Mouse (Mus musculus): ENCODE data around the gene Lrrc23. TPM values are rescaled to one million over a fixed set of nuclear protein-coding genes. Genes with fewer than 3 reads are reported as not detected.
"Not testable (repeated sequence)": the region's sequence is repeated elsewhere in the genome, so short reads cannot be mapped to it uniquely, and the experiment has no call there.

Gene Lrrc23
- polyA plus RNA-seq, 1 experiment from 2014 or later: 0.17 TPM

- H3K36me3 ChIP-seq (ENCODE audit: insufficient read depth): peaks cover 47% of the 10 kb centered on the region
- no peak for TF ChIP-seq CTCF (IDR thresholded peaks at IDR 0.05; ENCODE audit: low read depth)
- DNase-seq (no peak), ATAC-seq (ENCODE audit: insufficient read depth) (no peak)
- H3K4me2 ChIP-seq: peak overlapping the region; percentile 64
- H3K4me3 ChIP-seq (ENCODE audit: low read depth, low read length): peak overlapping the region; percentile 76
- H3K4me1 ChIP-seq (ENCODE audit: insufficient read depth): peaks cover 18% of the 10 kb centered on the region
- WGBS: 70% methylated on average over 24 of the region's 24 CpGs
- H3K9ac ChIP-seq: peak overlapping the region; percentile 85
- no peaks in the 10 kb centered on the region for H3K9me3 ChIP-seq (ENCODE audit: low read depth, low read length)
- no peak overlapping the region for H3K27ac ChIP-seq (ENCODE audit: low read depth)
- no peaks in the 10 kb centered on the region for H3K27me3 ChIP-seq (ENCODE audit: insufficient read depth, low read length)
These were observed 32.4 kb upstream of the Lrrc23 start for GRCm38 (mm10) chr6:124811701-124812560.

GRCm38 (mm10) chr6:124811403-124811665 lies 31.8 kb upstream of the Lrrc23 start:
- H3K9ac ChIP-seq: no peak overlapping the region
- no peak for TF ChIP-seq CTCF (IDR thresholded peaks at IDR 0.05; ENCODE audit: low read depth)
- H3K4me1 ChIP-seq (ENCODE audit: insufficient read depth): peaks cover 18% of the 10 kb centered on the region

GRCm38 (mm10) chr6:124810566-124811402 lies 31.3 kb upstream of the Lrrc23 start:
- 77% methylated on average over 11 of the region's 11 CpGs for WGBS
- Histone ChIP-seq H3K4me1 (ENCODE audit: insufficient read depth) (peaks cover 21% of the 10 kb centered on the region), H3K4me3 (ENCODE audit: low read depth, low read length) (0 out of 2 replicates have a peak overlapping the region, but pooled peaks have one; percentile 1), H3K36me3 (ENCODE audit: insufficient read depth) (peaks cover 35% of the 10 kb centered on the region)
- not testable (repeated sequence) for H3K27me3 ChIP-seq (ENCODE audit: insufficient read depth, low read length); ATAC-seq (ENCODE audit: insufficient read depth); DNase-seq; H3K9ac ChIP-seq; H3K27ac ChIP-seq (ENCODE audit: low read depth); H3K9me3 ChIP-seq (ENCODE audit: low read depth, low read length); H3K4me2 ChIP-seq

More at GRCm38 (mm10) chr6:124811403-124811665, 31.8 kb upstream of the Lrrc23 start:
- H3K36me3 ChIP-seq (ENCODE audit: insufficient read depth): peaks cover 41% of the 10 kb centered on the region
- no peak overlapping the region for H3K27ac ChIP-seq (ENCODE audit: low read depth)
- no peaks in the 10 kb centered on the region for H3K27me3 ChIP-seq (ENCODE audit: insufficient read depth, low read length)
- no peak overlapping the region for H3K4me2 ChIP-seq
- no peak overlapping the region for H3K4me3 ChIP-seq (ENCODE audit: low read depth, low read length)
- WGBS: 76% methylated on average over 4 of the region's 4 CpGs
- no peaks in the 10 kb centered on the region for H3K9me3 ChIP-seq (ENCODE audit: low read depth, low read length)
- no peak for DNase-seq
- ATAC-seq (ENCODE audit: insufficient read depth): no peak

GRCm38 (mm10) chr6:124809775-124810538 lies 30.4 kb upstream of the Lrrc23 start:
- TF ChIP-seq CTCF (IDR thresholded peaks at IDR 0.05; ENCODE audit: low read depth): no peak
- H3K27ac ChIP-seq (ENCODE audit: low read depth): peak overlapping the region; percentile 90
- H3K4me2 ChIP-seq: peak overlapping the region; percentile 98
- H3K4me3 ChIP-seq (ENCODE audit: low read depth, low read length): peak overlapping the region; percentile 59
- no peaks in the 10 kb centered on the region for H3K9me3 ChIP-seq (ENCODE audit: low read depth, low read length)
- ATAC-seq (ENCODE audit: insufficient read depth) (no peak; the same call in 1 of the 2 replicates), DNase-seq (no peak)
- H3K27me3 ChIP-seq (ENCODE audit: insufficient read depth, low read length): no peaks in the 10 kb centered on the region
- peaks cover 21% of the 10 kb centered on the region for H3K4me1 ChIP-seq (ENCODE audit: insufficient read depth)
- peaks cover 28% of the 10 kb centered on the region for H3K36me3 ChIP-seq (ENCODE audit: insufficient read depth)
- 36% methylated on average over 14 of the region's 14 CpGs for WGBS
- H3K9ac ChIP-seq: peak overlapping the region; percentile 68

- peak overlapping the region; percentile 90 for H3K27ac ChIP-seq (ENCODE audit: low read depth)
- DNase-seq (peak; percentile 93), ATAC-seq (ENCODE audit: insufficient read depth) (peak; percentile 3)
- H3K36me3 ChIP-seq (ENCODE audit: insufficient read depth): peaks cover 28% of the 10 kb centered on the region
- peak; percentile 83 for TF ChIP-seq CTCF (IDR thresholded peaks at IDR 0.05; ENCODE audit: low read depth)
- no peaks in the 10 kb centered on the region for H3K9me3 ChIP-seq (ENCODE audit: low read depth, low read length)
- peak overlapping the region; percentile 98 for H3K4me2 ChIP-seq
- H3K4me3 ChIP-seq (ENCODE audit: low read depth, low read length): peak overlapping the region; percentile 59
- peak overlapping the region; percentile 68 for H3K9ac ChIP-seq
- no peaks in the 10 kb centered on the region for H3K27me3 ChIP-seq (ENCODE audit: insufficient read depth, low read length)
- H3K4me1 ChIP-seq (ENCODE audit: insufficient read depth): peaks cover 15% of the 10 kb centered on the region; the same call in 1 of the 2 replicates
- WGBS: under 1% methylated on average over 35 of the region's 35 CpGs
These were observed 29.7 kb upstream of the Lrrc23 start for GRCm38 (mm10) chr6:124809052-124809774.

- Histone ChIP-seq H3K27ac (ENCODE audit: low read depth) (peak within 1 kb of the TSS; percentile 90), H3K4me2 (peak within 1 kb of the TSS; percentile 98), H3K27me3 (ENCODE audit: insufficient read depth, low read length) (no peaks in the 10 kb centered on the region), H3K9me3 (ENCODE audit: low read depth, low read length) (no peaks in the 10 kb centered on the region), H3K4me1 (ENCODE audit: insufficient read depth) (peaks cover 15% of the 10 kb centered on the region; the same call in 1 of the 2 replicates), H3K9ac (peak within 1 kb of the TSS; percentile 68), H3K4me3 (ENCODE audit: low read depth, low read length) (peak within 1 kb of the TSS; percentile 59), H3K36me3 (ENCODE audit: insufficient read depth) (peaks cover 28% of the 10 kb centered on the region)
- peak; percentile 88 for DNase-seq
- peak; percentile 48 for ATAC-seq (ENCODE audit: insufficient read depth)
- no peak for TF ChIP-seq CTCF (IDR thresholded peaks at IDR 0.05; ENCODE audit: low read depth)
- 2% methylated on average over 29 of the region's 29 CpGs for WGBS
These were observed 29.0 kb upstream of the Lrrc23 start, which contains the start of gene Spsb2 for GRCm38 (mm10) chr6:124808358-124809012. TSS of gene Spsb2 (plus strand) at chr6:124808661.

Measured in lung, embryonic 14.5 days (tissue).